Mouse (Mus musculus): ENCODE results near the gene Gm49394.

DNA sequence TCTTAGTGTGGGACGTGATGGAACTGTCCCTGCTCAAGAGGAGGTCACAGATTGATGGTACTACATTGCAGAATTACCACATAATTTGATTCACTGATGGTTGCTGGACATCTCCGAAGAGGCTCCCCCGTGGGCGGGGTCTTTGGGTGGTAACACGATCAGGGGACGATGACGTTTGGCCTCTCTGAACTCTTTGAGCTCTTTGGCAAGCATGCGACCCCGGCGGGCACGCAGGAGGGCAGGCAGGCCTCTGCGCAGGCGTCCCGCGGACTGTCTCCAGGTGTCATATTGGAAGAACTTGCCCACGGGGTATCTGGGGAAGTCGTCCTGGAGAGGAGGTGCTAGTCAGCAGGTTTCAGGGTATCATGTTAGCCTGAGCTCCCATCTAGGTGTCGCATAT lies 16.0 kb downstream of the Gm49394 start:
- TF ChIP-seq CTCF (IDR thresholded peaks at IDR 0.05) (no peak), EP300 (IDR thresholded peaks at IDR 0.05; ENCODE audit: insufficient read depth, low read depth, low read length) (no peak), POLR2A (IDR thresholded peaks at IDR 0.05; ENCODE audit: insufficient read depth, low read depth, low read length) (no peak)
